Mouse (Mus musculus) hindbrain, embryonic 16.5 days (tissue): Measurements from ENCODE around the gene Hltf. TPM values are rescaled to one million over a fixed set of nuclear protein-coding genes. Genes with fewer than 3 reads are reported as not detected.
A peak's percentile ranks its signal among the peaks of the same experiment; 100 is the strongest.

Experiments
- ATAC-seq: fragments of 200-750 bp; cut with Nextera tagmentation; 2 replicates; pipeline ENCODE4 v1.8.0; 2017; ENCODE audit warnings: moderate TSS enrichment, moderate library complexity
- H3K27ac ChIP-seq: fragments of 300-500 bp; sonication (generic); 2 replicates; pipeline ENCODE4 v1.5.1; 2014; ENCODE audit warnings: low read depth, mild to moderate bottlenecking, control low read depth, low read length, moderate library complexity
- H3K27me3 ChIP-seq: fragments of 300-500 bp; sonication (generic); replicated peaks from 2 replicates; pipeline ENCODE4 v1.6.1; 2014; ENCODE audit warnings: low read length; ENCODE audit not compliant: control insufficient read depth, insufficient read depth
- H3K36me3 ChIP-seq: fragments of 300-500 bp; sonication (generic); 2 replicates; pipeline ENCODE4 v1.6.1; 2014; ENCODE audit warnings: mild to moderate bottlenecking, low read length, moderate library complexity, mixed read lengths; ENCODE audit not compliant: control insufficient read depth, insufficient read depth
- H3K4me1 ChIP-seq: fragments of 300-500 bp; sonication (generic); 2 replicates; pipeline ENCODE4 v1.6.1; 2014; ENCODE audit warnings: low read depth, low read length; ENCODE audit not compliant: control insufficient read depth, insufficient read depth
- H3K4me2 ChIP-seq: fragments of 300-500 bp; sonication (generic); 2 replicates; pipeline ENCODE4 v1.6.1; 2014; ENCODE audit warnings: mild to moderate bottlenecking, low read length, control low read depth, moderate library complexity
- H3K4me3 ChIP-seq: fragments of 300-500 bp; sonication (generic); 2 replicates; pipeline ENCODE4 v1.5.1; 2014; ENCODE audit warnings: mild to moderate bottlenecking, low read length, control low read depth, moderate library complexity
- H3K9ac ChIP-seq: fragments of 300-500 bp; sonication (generic); 2 replicates; pipeline ENCODE4 v1.6.1; 2014; ENCODE audit warnings: low read depth, mild to moderate bottlenecking, control low read depth, low read length, moderate library complexity
- H3K9me3 ChIP-seq: fragments of 300-500 bp; sonication (generic); 2 replicates; pipeline ENCODE4 v1.6.1; 2014; ENCODE audit warnings: mild to moderate bottlenecking, low read length, moderate library complexity; ENCODE audit not compliant: control insufficient read depth
- WGBS: fragments of 180-500 bp; shearing (Covaris S2); extraction: QIAGEN DNeasy Blood & Tissue Kit; methylation state at CpG from one replicate; pipeline ENCODE4 v1.1.7; 2014; 5-methylcytosine and 5-hydroxymethylcytosine counted together
- polyA plus RNA-seq: library from polyadenylated mRNA; unstranded; fragments of >200 nt; fragmentation: Nextera tagmentation; extraction: Ambion mirVana; gene quantifications from 2 replicates; pipeline ENCODE4 v1.2.1, GENCODE M21; 2015

Gene Hltf
- polyA plus RNA-seq, 1 experiment from 2014 or later: 11.8 TPM

DNA sequence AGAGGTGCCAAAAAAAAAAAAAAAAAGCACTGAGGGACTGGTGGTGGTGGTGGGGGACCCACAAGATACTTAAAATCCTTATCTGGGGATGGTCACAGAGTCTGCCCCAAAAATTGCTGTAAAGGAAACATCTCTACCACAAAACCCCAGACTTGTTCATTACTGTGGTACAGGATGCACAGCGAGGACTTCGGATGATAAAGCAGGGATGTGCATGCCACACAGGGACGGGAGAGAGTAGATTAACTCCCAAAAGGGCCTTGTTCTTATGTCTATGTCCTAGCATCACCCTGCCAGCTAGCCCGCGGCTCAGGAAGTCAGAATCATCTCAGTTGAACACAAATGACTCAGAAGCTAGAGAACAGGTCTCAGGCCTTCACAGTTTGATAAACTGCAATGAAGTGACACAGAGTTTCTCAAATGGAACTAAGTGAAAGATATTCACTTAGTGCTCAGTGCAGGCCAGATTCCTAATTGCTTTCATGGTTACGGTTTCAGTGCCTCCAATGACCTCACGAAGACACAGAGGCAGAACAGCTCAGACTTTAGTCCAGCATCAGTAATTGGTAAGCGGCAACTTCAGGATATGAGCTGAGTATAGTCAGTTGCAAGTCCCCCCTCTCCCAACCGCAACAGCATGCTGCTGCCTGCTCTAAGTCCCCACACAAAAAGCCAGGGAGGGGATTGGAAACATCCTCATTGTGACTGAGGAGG is 79.4 kb downstream of the Hltf start:
- H3K4me3 ChIP-seq: no peak overlapping the region
- peaks cover 4% of the 10 kb centered on the region; the same call in 1 of the 2 replicates for H3K36me3 ChIP-seq
- no peaks in the 10 kb centered on the region for H3K27me3 ChIP-seq
- no peak overlapping the region for H3K4me2 ChIP-seq
- H3K9ac ChIP-seq: no peak overlapping the region
- WGBS: 87% methylated on average over 9 of the region's 9 CpGs
- H3K4me1 ChIP-seq: no peaks in the 10 kb centered on the region
- ATAC-seq: no peak
- no peaks in the 10 kb centered on the region for H3K9me3 ChIP-seq
- no peak overlapping the region for H3K27ac ChIP-seq

DNA sequence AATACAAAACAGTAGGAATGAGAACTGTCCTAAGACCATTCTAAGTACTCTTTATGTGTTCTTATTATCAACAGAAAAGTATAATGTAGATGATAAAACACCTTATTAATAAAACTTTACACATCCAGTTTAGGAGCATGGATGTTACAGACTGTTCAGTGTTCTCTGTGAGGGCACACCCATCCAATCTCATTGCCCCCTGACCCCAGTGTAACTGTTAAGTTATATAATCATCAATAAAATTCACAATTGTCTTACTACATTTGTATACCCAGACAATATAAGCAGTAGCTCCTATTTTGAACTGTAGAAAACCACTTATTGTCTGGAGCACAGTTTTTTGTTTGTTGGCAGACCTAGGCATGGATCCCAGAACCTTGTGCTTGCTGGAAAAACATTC is 83.6 kb downstream of the Hltf start:
- Histone ChIP-seq H3K4me1 (no peaks in the 10 kb centered on the region), H3K4me3 (no peak overlapping the region), H3K9me3 (no peaks in the 10 kb centered on the region), H3K4me2 (no peak overlapping the region), H3K9ac (no peak overlapping the region), H3K27ac (no peak overlapping the region), H3K27me3 (no peaks in the 10 kb centered on the region), H3K36me3 (no peaks in the 10 kb centered on the region)
- no peak for ATAC-seq

DNA sequence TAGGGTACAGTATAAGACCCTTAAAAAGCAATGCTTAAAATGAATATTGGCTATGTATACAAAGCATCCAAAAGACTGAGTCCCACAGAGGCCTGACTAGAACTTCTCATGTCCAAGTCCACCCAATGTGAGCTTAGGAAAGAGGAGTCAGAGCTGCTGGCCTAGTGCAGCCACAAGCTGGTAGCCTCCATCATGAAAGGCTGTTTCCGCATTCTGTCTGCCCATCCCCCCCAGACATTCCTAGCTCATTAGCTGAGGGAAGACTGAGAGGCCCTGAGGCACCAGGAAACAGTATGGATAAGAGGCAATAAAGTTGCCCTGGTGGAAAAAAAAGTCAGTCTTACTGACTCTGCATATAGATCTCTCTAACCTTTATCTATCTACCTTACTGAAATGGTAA is 84.1 kb downstream of the Hltf start:
- H3K4me3 ChIP-seq: no peak overlapping the region
- H3K4me2 ChIP-seq: no peak overlapping the region
- H3K36me3 ChIP-seq: no peaks in the 10 kb centered on the region
- no peaks in the 10 kb centered on the region for H3K9me3 ChIP-seq
- H3K27ac ChIP-seq: no peak overlapping the region
- ATAC-seq: no peak
- 43% methylated on average over 1 of the region's 1 CpGs for WGBS
- no peaks in the 10 kb centered on the region for H3K27me3 ChIP-seq
- no peaks in the 10 kb centered on the region for H3K4me1 ChIP-seq
- H3K9ac ChIP-seq: no peak overlapping the region

GRCm38 (mm10) chr3:20142101-20142500 is 84.5 kb downstream of the Hltf start:
- H3K36me3 ChIP-seq: no peaks in the 10 kb centered on the region
- no peak overlapping the region for H3K4me2 ChIP-seq
- H3K9me3 ChIP-seq: no peaks in the 10 kb centered on the region
- H3K4me3 ChIP-seq: no peak overlapping the region
- no peaks in the 10 kb centered on the region for H3K4me1 ChIP-seq
- H3K27me3 ChIP-seq: no peaks in the 10 kb centered on the region
- ATAC-seq: no peak
- WGBS: 90% methylated on average over 2 of the region's 2 CpGs
- H3K27ac ChIP-seq: no peak overlapping the region
- H3K9ac ChIP-seq: no peak overlapping the region

- WGBS: 80% methylated on average over 3 of the region's 3 CpGs
- ATAC-seq: no peak
- no peak overlapping the region for H3K4me3 ChIP-seq
Observed at GRCm38 (mm10) chr3:20142576-20142975, 85.0 kb downstream of the Hltf start.

DNA sequence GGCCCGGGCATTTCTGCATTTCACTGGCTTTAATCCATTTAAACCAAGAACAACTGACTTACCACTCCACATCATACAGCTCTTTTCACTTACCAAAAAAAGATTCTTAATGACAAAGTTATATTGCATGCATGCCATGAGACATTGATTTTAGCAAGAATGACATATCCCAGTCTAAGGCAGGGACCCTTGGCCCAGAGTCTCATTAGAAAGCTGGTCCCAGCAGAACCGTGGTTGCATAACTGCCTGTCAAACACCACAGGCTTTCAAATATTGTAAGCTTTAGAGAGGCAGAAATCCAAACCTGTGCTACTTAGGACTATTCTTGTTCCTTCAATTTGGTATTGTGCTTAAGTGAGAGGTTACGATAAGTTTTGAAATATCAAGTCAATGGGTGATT is 86.1 kb downstream of the Hltf start:
- Histone ChIP-seq H3K9me3 (no peaks in the 10 kb centered on the region), H3K4me3 (no peak overlapping the region), H3K9ac (no peak overlapping the region), H3K27me3 (no peaks in the 10 kb centered on the region), H3K36me3 (no peaks in the 10 kb centered on the region), H3K27ac (no peak overlapping the region), H3K4me1 (no peaks in the 10 kb centered on the region), H3K4me2 (no peak overlapping the region)
- 94% methylated on average over 3 of the region's 3 CpGs for WGBS
- no peak for ATAC-seq

More at GRCm38 (mm10) chr3:20142576-20142975, 85.0 kb downstream of the Hltf start:
- Histone ChIP-seq H3K9me3 (no peaks in the 10 kb centered on the region), H3K4me2 (no peak overlapping the region), H3K4me1 (no peaks in the 10 kb centered on the region), H3K9ac (no peak overlapping the region), H3K27ac (no peak overlapping the region), H3K27me3 (no peaks in the 10 kb centered on the region), H3K36me3 (no peaks in the 10 kb centered on the region)

DNA sequence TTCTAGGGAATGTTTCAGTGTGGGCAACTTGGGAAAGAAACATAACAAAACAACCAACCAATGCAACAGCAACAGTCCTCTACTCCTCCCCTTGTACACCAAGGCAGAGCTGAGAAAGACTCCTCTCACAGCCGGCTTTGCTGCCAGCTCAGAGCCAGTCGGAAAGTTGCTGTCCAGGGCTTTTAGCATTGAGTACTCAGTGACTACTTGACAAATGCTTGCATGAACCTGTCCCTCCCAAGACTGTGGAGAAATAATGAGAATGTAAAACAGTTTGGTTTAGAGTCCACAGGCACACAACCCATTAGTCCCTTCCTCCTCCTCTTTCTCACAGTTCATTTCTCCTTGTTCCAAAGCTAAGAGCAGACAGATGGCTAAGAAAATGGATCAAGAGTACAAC is 86.8 kb downstream of the Hltf start:
- Histone ChIP-seq H3K4me2 (no peak overlapping the region), H3K9ac (no peak overlapping the region), H3K27me3 (no peaks in the 10 kb centered on the region), H3K27ac (no peak overlapping the region), H3K36me3 (peaks cover 2% of the 10 kb centered on the region; the same call in 1 of the 2 replicates), H3K9me3 (no peaks in the 10 kb centered on the region), H3K4me3 (no peak overlapping the region), H3K4me1 (no peaks in the 10 kb centered on the region)
- ATAC-seq: peak; percentile 48; the same call in 1 of the 2 replicates
- 47% methylated on average over 2 of the region's 2 CpGs for WGBS

- Histone ChIP-seq H3K9me3 (no peaks in the 10 kb centered on the region), H3K4me2 (no peak overlapping the region), H3K9ac (no peak overlapping the region), H3K27me3 (no peaks in the 10 kb centered on the region), H3K4me3 (no peak overlapping the region), H3K36me3 (peaks cover 7% of the 10 kb centered on the region; the same call in 1 of the 2 replicates), H3K27ac (no peak overlapping the region), H3K4me1 (no peaks in the 10 kb centered on the region)
- no peak for ATAC-seq
- 88% methylated on average over 1 of the region's 1 CpGs for WGBS
Observed at GRCm38 (mm10) chr3:20145696-20146113, 88.1 kb downstream of the Hltf start.

DNA sequence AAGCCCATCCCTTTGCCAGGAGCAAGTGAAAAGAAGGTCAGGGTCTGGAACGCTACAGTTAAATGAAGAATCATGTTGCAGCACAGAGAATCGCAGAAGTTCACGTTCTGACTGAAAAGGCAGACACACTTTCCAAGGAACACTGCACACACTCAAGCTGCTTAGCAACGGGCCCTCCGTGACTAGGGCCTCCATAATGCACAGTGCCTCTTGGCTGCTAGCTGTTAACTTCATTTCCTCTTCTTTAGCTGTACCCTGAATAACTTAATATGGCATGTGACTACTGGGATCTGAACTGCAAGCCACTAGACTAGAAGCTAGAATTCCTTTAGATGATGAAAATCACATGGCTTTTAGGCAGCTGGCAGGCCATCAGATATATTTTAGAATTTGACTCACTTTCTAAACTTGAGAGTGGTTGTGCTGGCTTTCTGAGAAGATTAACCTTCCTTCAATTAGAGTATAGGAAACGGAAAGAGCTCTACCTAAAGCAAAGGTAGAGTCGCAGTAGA is 89.3 kb downstream of the Hltf start:
- no peak overlapping the region for H3K4me2 ChIP-seq
- no peaks in the 10 kb centered on the region for H3K4me1 ChIP-seq
- WGBS: 60% methylated on average over 7 of the region's 7 CpGs
- H3K4me3 ChIP-seq: no peak overlapping the region
- H3K9me3 ChIP-seq: no peaks in the 10 kb centered on the region
- H3K36me3 ChIP-seq: peaks cover 7% of the 10 kb centered on the region; the same call in 1 of the 2 replicates
- H3K27me3 ChIP-seq: no peaks in the 10 kb centered on the region
- ATAC-seq: peak; percentile 87
- H3K27ac ChIP-seq: no peak overlapping the region
- no peak overlapping the region for H3K9ac ChIP-seq
